ENCODE assay signal across 23 mouse cellular contexts in the genomic region with DNA sequence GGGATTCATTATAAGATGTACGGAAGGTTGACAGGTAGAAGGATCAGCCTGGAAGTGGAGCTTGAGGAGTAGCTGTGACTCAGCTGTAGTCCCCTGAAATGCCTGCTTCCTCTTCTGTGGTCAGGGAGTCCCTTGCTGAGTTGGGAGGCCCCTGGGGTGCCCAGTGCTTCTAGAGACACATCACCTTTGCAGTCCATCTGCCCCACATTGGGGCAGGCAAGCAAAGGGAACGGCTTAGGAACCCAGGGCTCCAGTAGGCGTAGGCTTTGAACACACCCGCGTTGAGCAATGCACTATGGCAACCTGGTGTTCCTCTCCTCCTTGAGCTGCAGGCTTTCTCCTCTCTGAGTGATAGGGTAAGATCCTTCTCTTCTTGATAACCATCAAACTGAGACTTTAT. TPM values are rescaled to one million over a fixed set of nuclear protein-coding genes. Genes with fewer than 3 reads are reported as not detected.
DNase-seq lines count a peak whose midpoint lies in the region; ATAC-seq and TF ChIP-seq lines count a peak whose summit lies in the region.
"Had no signal": no experiment of that assay in that cellular context is flagged by ENCODE, and none has a peak within 500 bp of the region (broad histone marks: within the 10 kb centered on the region; RNA-seq: fewer than 3 reads in every experiment).

No protein-coding gene starts in this region.

- no peak overlapping the region for H3K9ac ChIP-seq in heart, embryonic 11.5 days (ENCODE audit: low read depth, low read length)
- H3K9ac ChIP-seq in MEL (ENCODE audit: control insufficient read depth, low read depth, low read length, poor library complexity, severe bottlenecking): no peak overlapping the region
- H3K9ac ChIP-seq: forebrain, embryonic 15.5 days; hindbrain, embryonic 15.5 days; liver, embryonic 13.5 days had no signal

- no peaks in the 10 kb centered on the region for H3K79me2 ChIP-seq in MEL (ENCODE audit: control insufficient read depth, insufficient read depth, low read length, poor library complexity)

- peak; percentile 45 for DNase-seq in heart, adult 11 months
- peak; percentile 84 for DNase-seq in MEL (ENCODE audit: low read depth, low spot score)
- no peak for DNase-seq in gastrocnemius, postnatal 4 days (ENCODE audit: low spot score in 2 of 2)
- DNase-seq in frontal cortex, postnatal 10 days (ENCODE audit: low spot score in 2 of 2): no peak
- no peak for DNase-seq in adrenal gland, adult 2 months
- DNase-seq: cerebellum, adult 11-12 months; cerebellum, postnatal 36 days; gastrocnemius, postnatal 10 days; heart, postnatal 4 days; kidney, adult 8-10 months; kidney, postnatal 10 days; liver, embryonic 13.5 days; lung, postnatal 4 days; right cerebral cortex, postnatal 14 days; spleen, adult 18-20 months; thymus, postnatal 14 days had no signal

- H3K4me2 ChIP-seq in heart, embryonic 11.5 days: no peak overlapping the region
- H3K4me2 ChIP-seq: forebrain, embryonic 15.5 days; hindbrain, embryonic 15.5 days; liver, embryonic 13.5 days; midbrain, embryonic 11.5 days had no signal

- no peak overlapping the region for H3K4me3 ChIP-seq in heart, embryonic 11.5 days (ENCODE audit: low read depth, low read length)
- no peak overlapping the region for H3K4me3 ChIP-seq in MEL (ENCODE audit: control insufficient read depth in 1 of 2, insufficient read depth in 1 of 2, low read depth in 2 of 2, low read length in 2 of 2)
- H3K4me3 ChIP-seq: forebrain, embryonic 15.5 days; hindbrain, embryonic 15.5 days; liver, embryonic 13.5 days had no signal

- WGBS in heart, embryonic 11.5 days (ENCODE audit: insufficient replicate concordance): 62% methylated on average over 5 of the region's 5 CpGs

- TF ChIP-seq POLR2A in MEL (IDR thresholded peaks at IDR 0.05; ENCODE audit: control insufficient read depth in 1 of 2, insufficient read depth in 1 of 2, low read depth in 1 of 2, low read length in 2 of 2, poor library complexity in 1 of 2): no peak

- no peak for TF ChIP-seq CTCF in MEL (IDR thresholded peaks at IDR 0.05 in 2 of 3, conservative IDR thresholded peaks at IDR 0.05 in 1 of 3; ENCODE audit: control insufficient read depth in 1 of 3, insufficient read depth in 1 of 3, low read depth in 2 of 3, low read length in 3 of 3, poor library complexity in 1 of 3, severe bottlenecking in 1 of 3)

- H3K4me1 ChIP-seq in heart, embryonic 11.5 days (ENCODE audit: control insufficient read depth, insufficient read depth, low read length): peaks cover 2% of the 10 kb centered on the region; the same call in 1 of the 2 replicates
- peaks cover 5 to 14% of the 10 kb centered on the region in 2 experiments for H3K4me1 ChIP-seq in MEL (ENCODE audit: control insufficient read depth in 1 of 2, insufficient read depth in 2 of 2, low read length in 2 of 2)
- H3K4me1 ChIP-seq: hindbrain, embryonic 15.5 days had no signal

- no peaks in the 10 kb centered on the region for H3K9me3 ChIP-seq in heart, embryonic 11.5 days (replicated peaks; ENCODE audit: control insufficient read depth, low read length)
- H3K9me3 ChIP-seq in MEL (replicated peaks; ENCODE audit: insufficient read depth, low read length): no peaks in the 10 kb centered on the region
- H3K9me3 ChIP-seq: forebrain, embryonic 15.5 days; hindbrain, embryonic 15.5 days; liver, embryonic 13.5 days had no signal

- no peaks in the 10 kb centered on the region for H3K27me3 ChIP-seq in heart, embryonic 11.5 days (ENCODE audit: control insufficient read depth, insufficient read depth, low read length)
- H3K27me3 ChIP-seq in MEL (ENCODE audit: control insufficient read depth in 1 of 2, insufficient read depth in 2 of 2, low read length in 2 of 2): no peaks in the 10 kb centered on the region
- H3K27me3 ChIP-seq: forebrain, embryonic 15.5 days; hindbrain, embryonic 15.5 days; liver, embryonic 13.5 days had no signal

- TF ChIP-seq EP300 in MEL (IDR thresholded peaks at IDR 0.05; ENCODE audit: low read depth in 1 of 2, low read length in 2 of 2): peak in 1 of 2 experiments; percentile 14; a peak in 1 of 4 replicates

- ATAC-seq in heart, embryonic 11.5 days (replicated peaks; ENCODE audit: insufficient number of reproducible peaks, low FRiP score, low TSS enrichment): no peak
- peak; percentile 94 for ATAC-seq in granulocyte monocyte progenitor cell, adult 5-6 weeks (replicated peaks; ENCODE audit: poor library complexity, severe bottlenecking)
- ATAC-seq in monocyte, adult 5-6 weeks (replicated peaks; ENCODE audit: insufficient number of reproducible peaks, low FRiP score, low TSS enrichment, poor library complexity, severe bottlenecking): peak; percentile 78
- ATAC-seq: CD4-positive, CD25-positive, alpha-beta regulatory T cell, adult 4 months; forebrain, embryonic 15.5 days had no signal

- no peak overlapping the region for H3K27ac ChIP-seq in heart, embryonic 11.5 days (ENCODE audit: low read depth, low read length)
- no peak overlapping the region for H3K27ac ChIP-seq in MEL (ENCODE audit: control insufficient read depth, low read depth, low read length)
- H3K27ac ChIP-seq: forebrain, embryonic 15.5 days; hindbrain, embryonic 15.5 days; liver, embryonic 13.5 days had no signal

- no peak for TF ChIP-seq RAD21 in MEL (IDR thresholded peaks at IDR 0.05; ENCODE audit: low read depth, low read length)

- no peaks in the 10 kb centered on the region for H3K36me3 ChIP-seq in heart, embryonic 11.5 days (ENCODE audit: control insufficient read depth, insufficient read depth, low read length)
- H3K36me3 ChIP-seq in MEL (ENCODE audit: control insufficient read depth in 1 of 2, insufficient read depth in 2 of 2, low read length in 2 of 2): peaks cover 0 to 9% of the 10 kb centered on the region in 2 experiments; a peak in 2 of 4 replicates
- H3K36me3 ChIP-seq: forebrain, embryonic 15.5 days; hindbrain, embryonic 15.5 days; liver, embryonic 13.5 days had no signal

TF ChIP-seq in MEL, 35 proteins besides CTCF, POLR2A, EP300 and RAD21:
- TF ChIP-seq KAT2A (conservative IDR thresholded peaks at IDR 0.05; ENCODE audit: low read depth, low read length): no peak
- TF ChIP-seq E2F4 (IDR thresholded peaks at IDR 0.05; ENCODE audit: borderline replicate concordance, low read depth, low read length): no peak
- TF ChIP-seq ZMIZ1 (IDR thresholded peaks at IDR 0.05; ENCODE audit: low read depth, low read length): no peak

RNA-seq across cellular contexts. Expression of a gene that starts 16.9 kb away (rescaled TPM):
- 5.9 and 8.4 TPM in 2 replicates for polyA plus RNA-seq in heart, embryonic 11.5 days (2014; fragmentation: Nextera tagmentation; extraction: Ambion mirVana)
- 5.0 and 5.7 TPM in 2 replicates for total RNA-seq in MEL (2012; rRNA removed)
- polyA plus RNA-seq in MEL (2012; ENCODE audit: insufficient read depth in 1 of 2, insufficient read length in 2 of 2, low read depth in 1 of 2, low replicate concordance in 2 of 2, missing spikeins in 1 of 2): 10 to 100 TPM; 17.4 to 78.2 TPM
- 24.6 and 34.4 TPM in 2 replicates for total RNA-seq in granulocyte monocyte progenitor cell, adult 5-6 weeks (2014; fragmentation: Nextera tagmentation)
- total RNA-seq in granulocyte monocyte progenitor cell, adult 5-6 weeks (2017): 26.0 and 34.8 TPM in 2 replicates
- total RNA-seq in monocyte, adult 5-6 weeks (2017): 46.5 to 65.5 TPM (median 51.9 TPM) in 3 replicates
- total RNA-seq in gastrocnemius, postnatal 4 days (2021): 10 to 100 TPM; 12.5 to 14.0 TPM
- total RNA-seq in adrenal gland, adult 2 months (2021): 10 to 100 TPM; 11.7 to 14.6 TPM
- 4.5 and 4.9 TPM in 2 replicates for polyA plus RNA-seq in adrenal gland, adult 2 months (2012; rRNA removed)

Comparison
In these comparisons a context has a peak if more than half of its experiments do, and no peak if none do; other contexts are left out.
1. DNase-seq: peak in heart, adult 11 months (single experiment) and MEL (single experiment); none in gastrocnemius, postnatal 4 days (0 of 2), frontal cortex, postnatal 10 days (0 of 2) and adrenal gland, adult 2 months (single experiment).